Mouse (Mus musculus) heart, postnatal 0 days (tissue): ENCODE data around the gene Sele. TPM values are rescaled to one million over a fixed set of nuclear protein-coding genes. Genes with fewer than 3 reads are reported as not detected.

ENCODE experiments used
- ATAC-seq: fragments of 200-750 bp; cut with Nextera tagmentation; 2 replicates; pipeline ENCODE4 v1.8.0; 2017; ENCODE audit warnings: low read depth, moderate number of reproducible peaks, moderate library complexity; ENCODE audit not compliant: insufficient read depth
- DNase-seq: peaks from one replicate; pipeline ENCODE4 v3.0.0-alpha.2; 2016; ENCODE audit warnings: low spot score
- H3K27ac ChIP-seq: fragments of 300-500 bp; sonication (generic); 2 replicates; pipeline ENCODE4 v1.5.1; 2014; ENCODE audit warnings: low read depth, mild to moderate bottlenecking
- H3K27me3 ChIP-seq: fragments of 300-500 bp; sonication (generic); 2 replicates; pipeline ENCODE4 v1.6.1; 2014; ENCODE audit warnings: low read length, mixed read lengths; ENCODE audit not compliant: control insufficient read depth, insufficient read depth
- H3K36me3 ChIP-seq: fragments of 300-500 bp; sonication (generic); replicated peaks from 2 replicates; pipeline ENCODE4 v1.6.1; 2014; ENCODE audit warnings: low read length, mixed read lengths; ENCODE audit not compliant: control insufficient read depth, insufficient read depth
- H3K4me1 ChIP-seq: fragments of 300-500 bp; sonication (generic); 2 replicates; pipeline ENCODE4 v1.6.1; 2014; ENCODE audit warnings: antibody characterized with exemption; ENCODE audit not compliant: control insufficient read depth, insufficient read depth
- H3K4me2 ChIP-seq: fragments of 300-500 bp; sonication (generic); 2 replicates; pipeline ENCODE4 v1.6.1; 2014; ENCODE audit warnings: low read depth, mild to moderate bottlenecking, low read length, moderate library complexity
- H3K4me3 ChIP-seq: fragments of 300-500 bp; sonication (generic); 2 replicates; pipeline ENCODE4 v1.5.1; 2014; ENCODE audit warnings: low read depth, low read length
- H3K9ac ChIP-seq: fragments of 300-500 bp; sonication (generic); replicated peaks from 2 replicates; pipeline ENCODE4 v1.6.1; 2014; ENCODE audit warnings: low read depth, low read length, mixed read lengths
- H3K9me3 ChIP-seq: fragments of 300-500 bp; sonication (generic); replicated peaks from 2 replicates; pipeline ENCODE4 v1.6.1; 2016; ENCODE audit warnings: low read length; ENCODE audit not compliant: control insufficient read depth
- CTCF ChIP-seq: IDR thresholded peaks from 2 replicates; pipeline ENCODE4 v1.5.1; 2016; ENCODE audit warnings: antibody characterized with exemption, control low read depth, low read depth
- EP300 ChIP-seq: IDR thresholded peaks from 2 replicates; pipeline ENCODE4 v1.6.1; 2016; ENCODE audit warnings: antibody characterized with exemption, low read depth
- WGBS: fragments of 180-500 bp; shearing (Covaris S2); extraction: QIAGEN DNeasy Blood & Tissue Kit; methylation state at CpG from one replicate; pipeline ENCODE4 v1.1.7; 2014; 5-methylcytosine and 5-hydroxymethylcytosine counted together
- polyA plus RNA-seq: library from polyadenylated mRNA; unstranded; fragments of >200 nt; fragmentation: Nextera tagmentation; extraction: Ambion mirVana; gene quantifications from 2 replicates; pipeline ENCODE4 v1.2.1, GENCODE M21; 2015
- total RNA-seq: library from RNA; depleted of rRNA; stranded (reverse); fragments of >200 nt; gene quantifications from 2 replicates; pipeline ENCODE4 v1.2.3, GENCODE M21; 2014; ENCODE audit warnings: low replicate concordance; rRNA removed

Sele gene
- 3.7 and 6.1 TPM in 2 replicates for total RNA-seq
- 2.1 and 2.4 TPM in 2 replicates for polyA plus RNA-seq

DNA sequence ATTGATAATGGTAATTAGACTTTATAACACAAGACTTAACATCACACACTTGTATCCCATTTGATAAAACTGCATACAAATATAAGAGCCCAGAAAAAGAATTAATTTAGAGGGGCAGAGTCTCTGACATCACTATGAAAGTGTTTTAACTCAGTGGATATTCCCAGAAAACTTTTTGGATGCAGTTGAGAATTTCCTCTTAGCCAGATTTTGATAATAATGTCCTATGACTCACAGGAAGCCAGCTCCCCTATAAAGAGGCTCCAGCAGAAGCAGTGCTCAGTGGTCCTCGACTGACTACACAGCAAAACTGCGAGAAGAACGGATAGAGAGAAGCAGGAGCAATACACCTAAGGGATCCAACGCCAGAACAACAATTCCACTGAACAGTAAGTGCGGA lies at the start of gene Sele:
Gene Sele (plus strand): TSS at position 301 of the 400 bp plus-strand sequence.
- Histone ChIP-seq H3K4me3 (no peak within 1 kb of the TSS), H3K4me1 (no peaks in the 10 kb centered on the region)

DNA sequence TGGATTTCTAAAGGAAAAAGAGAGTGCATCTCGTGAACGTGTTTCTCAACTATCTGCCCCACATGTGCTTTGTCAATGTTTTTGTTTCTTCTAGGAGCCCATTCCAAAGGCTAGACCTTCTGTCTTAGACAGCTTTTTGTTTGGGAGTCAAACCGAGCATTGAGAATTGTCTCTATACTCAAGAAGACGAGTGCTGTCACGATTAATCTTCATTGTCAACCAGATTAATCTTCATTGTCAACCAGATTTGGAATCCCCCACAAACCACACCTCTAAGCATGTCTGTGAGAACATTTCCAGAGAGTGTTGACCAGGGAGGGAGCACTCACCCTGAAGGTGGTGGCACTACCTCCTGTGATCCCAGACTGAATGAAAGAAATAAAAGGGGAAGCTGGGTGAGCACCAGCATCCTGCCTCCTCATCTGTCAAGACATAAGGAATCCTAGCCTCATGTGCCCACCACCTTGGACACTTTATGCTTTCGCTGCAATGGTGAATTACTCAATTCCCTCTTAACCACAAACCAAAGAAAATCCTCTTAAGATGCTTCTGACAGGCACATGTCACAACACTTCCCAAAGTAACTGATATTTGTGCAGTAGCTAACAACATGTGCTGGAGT lies 46.1 kb upstream of the Sele start:
- Histone ChIP-seq H3K9me3 (no peaks in the 10 kb centered on the region), H3K27ac (no peak overlapping the region), H3K4me1 (no peaks in the 10 kb centered on the region; the same call in 1 of the 2 replicates), H3K27me3 (no peaks in the 10 kb centered on the region), H3K36me3 (no peaks in the 10 kb centered on the region), H3K4me3 (no peak overlapping the region), H3K9ac (no peak overlapping the region), H3K4me2 (no peak overlapping the region)
- 62% methylated on average over 6 of the region's 6 CpGs for WGBS
- no peak for TF ChIP-seq EP300
- ATAC-seq (no peak), DNase-seq (no peak)

More for the DNA sequence above, at the start of gene Sele:
- ATAC-seq (no peak; the same call in 1 of the 2 replicates), DNase-seq (no peak)
- no peaks in the 10 kb centered on the region for H3K9me3 ChIP-seq
- no peaks in the 10 kb centered on the region for H3K36me3 ChIP-seq
- H3K4me2 ChIP-seq: peak within 1 kb of the TSS; percentile 21; the same call in 1 of the 2 replicates
- H3K27ac ChIP-seq: no peak within 1 kb of the TSS
- TF ChIP-seq CTCF (no peak), EP300 (no peak)
- WGBS: 48% methylated on average over 5 of the region's 5 CpGs
- no peak within 1 kb of the TSS for H3K9ac ChIP-seq
- no peaks in the 10 kb centered on the region for H3K27me3 ChIP-seq

DNA sequence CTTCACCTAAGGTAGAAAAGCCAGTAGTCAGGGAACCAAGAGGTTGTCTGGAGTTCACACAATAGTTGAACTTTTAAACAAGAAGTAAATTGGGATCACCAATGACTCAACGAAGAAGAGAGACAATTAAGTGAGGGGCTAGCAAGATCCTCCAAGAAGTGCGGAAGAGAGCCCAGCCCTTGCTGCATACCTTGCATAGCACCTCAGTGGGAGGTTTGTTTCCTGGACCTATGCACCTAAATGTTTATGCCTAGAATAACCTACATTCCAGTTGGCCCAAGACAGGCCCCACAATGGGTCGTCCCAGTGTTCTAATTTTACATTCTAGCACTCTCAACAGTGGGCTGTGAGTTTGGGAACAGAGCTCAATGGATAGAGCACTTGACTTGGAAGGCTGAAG lies 43.7 kb upstream of the Sele start:
- TF ChIP-seq CTCF (no peak), EP300 (no peak)
- Histone ChIP-seq H3K9me3 (no peaks in the 10 kb centered on the region), H3K4me2 (no peak overlapping the region), H3K9ac (no peak overlapping the region), H3K4me3 (no peak overlapping the region), H3K27ac (no peak overlapping the region), H3K27me3 (no peaks in the 10 kb centered on the region), H3K36me3 (no peaks in the 10 kb centered on the region), H3K4me1 (no peaks in the 10 kb centered on the region; the same call in 1 of the 2 replicates)
- DNase-seq: no peak
- WGBS: 54% methylated on average over 3 of the region's 3 CpGs
- no peak for ATAC-seq

DNA sequence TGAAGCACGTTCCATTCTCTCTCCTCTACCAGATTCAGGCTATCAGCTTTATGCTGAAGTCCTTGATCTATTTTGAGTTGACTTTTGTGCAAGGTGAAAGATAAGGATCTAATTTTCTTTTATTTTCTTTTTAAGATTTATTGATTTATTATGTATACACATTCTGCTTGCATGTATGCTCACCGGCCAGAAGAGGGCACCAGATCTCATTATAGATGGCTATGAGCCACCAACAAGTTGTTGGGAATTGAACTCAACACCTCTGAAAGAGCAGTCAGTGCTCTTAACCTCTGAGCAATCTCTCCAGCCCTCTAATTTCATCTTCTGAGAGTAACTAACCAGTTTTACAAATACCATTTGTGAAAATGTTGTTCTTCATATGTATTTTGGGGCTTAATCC lies 38.8 kb upstream of the Sele start:
- H3K9me3 ChIP-seq: no peaks in the 10 kb centered on the region
- H3K27me3 ChIP-seq: no peaks in the 10 kb centered on the region
- no peaks in the 10 kb centered on the region for H3K4me1 ChIP-seq
- no peaks in the 10 kb centered on the region for H3K36me3 ChIP-seq
- DNase-seq (no peak), ATAC-seq (no peak)
- WGBS: 44% methylated on average over 2 of the region's 2 CpGs
- TF ChIP-seq CTCF: peak; percentile 64
- no peak for TF ChIP-seq EP300
- H3K4me3 ChIP-seq: no peak overlapping the region
- no peak overlapping the region for H3K4me2 ChIP-seq
- no peak overlapping the region for H3K9ac ChIP-seq
- no peak overlapping the region for H3K27ac ChIP-seq

DNA sequence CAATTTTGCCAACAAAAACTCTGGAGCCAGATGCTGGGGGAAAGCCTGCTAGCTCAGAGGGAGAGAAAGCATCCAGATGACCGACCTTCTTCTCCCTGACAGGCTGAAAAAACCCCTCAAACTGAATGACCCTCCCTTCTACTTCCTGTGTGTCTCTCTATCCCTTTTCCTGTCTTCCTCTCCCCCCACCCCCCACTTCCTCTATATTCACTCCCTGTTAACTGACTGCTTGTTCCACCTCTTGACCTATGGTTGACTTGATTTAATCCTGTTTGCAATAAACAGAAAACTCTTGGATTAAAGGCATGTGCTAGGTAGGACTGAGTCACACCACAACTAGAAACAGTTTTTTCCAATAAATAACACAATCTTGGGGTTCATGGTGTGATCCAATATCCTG lies 33.4 kb upstream of the Sele start:
- Histone ChIP-seq H3K9me3 (no peaks in the 10 kb centered on the region), H3K27ac (no peak overlapping the region), H3K36me3 (no peaks in the 10 kb centered on the region), H3K4me1 (no peaks in the 10 kb centered on the region), H3K9ac (no peak overlapping the region), H3K4me3 (no peak overlapping the region), H3K4me2 (no peak overlapping the region), H3K27me3 (no peaks in the 10 kb centered on the region)
- TF ChIP-seq CTCF: no peak
- 56% methylated on average over 1 of the region's 1 CpGs for WGBS
- no peak for DNase-seq
- ATAC-seq: no peak

DNA sequence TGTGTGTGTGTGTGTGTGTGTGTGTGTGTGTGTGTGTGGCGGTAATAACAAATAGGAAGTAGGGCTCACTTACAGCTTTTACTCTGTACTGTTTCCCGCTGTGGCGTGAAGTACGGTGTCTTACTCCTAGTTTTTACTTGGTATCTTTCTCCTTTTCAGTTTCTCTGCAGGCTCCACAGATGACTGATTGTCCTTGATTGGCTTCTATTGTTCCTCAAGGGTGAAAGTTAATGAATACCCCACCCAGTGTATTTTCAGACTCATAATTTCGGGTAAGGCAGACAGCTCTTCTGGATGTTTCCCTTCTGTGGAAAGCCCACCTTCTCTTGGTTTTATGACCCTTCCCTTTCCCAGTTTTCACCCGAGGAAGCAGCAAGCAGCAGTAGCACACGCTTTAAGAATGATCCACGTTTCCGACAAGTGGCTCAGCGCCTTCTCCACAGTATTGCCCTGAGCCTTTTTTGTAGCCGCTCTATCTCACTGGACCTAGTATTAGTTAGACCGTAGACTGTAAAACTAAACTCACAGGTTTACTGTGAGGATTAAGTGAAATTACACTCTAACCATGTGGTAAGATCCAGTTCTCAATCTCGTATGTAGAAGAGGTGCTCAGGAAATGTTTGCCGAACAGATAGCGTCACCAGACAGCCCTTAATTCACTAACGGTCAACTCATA lies 29.7 kb upstream of the Sele start:
- Histone ChIP-seq H3K9ac (no peak overlapping the region), H3K27ac (no peak overlapping the region), H3K9me3 (no peaks in the 10 kb centered on the region), H3K4me3 (no peak overlapping the region), H3K4me1 (no peaks in the 10 kb centered on the region), H3K4me2 (no peak overlapping the region), H3K27me3 (no peaks in the 10 kb centered on the region), H3K36me3 (no peaks in the 10 kb centered on the region)
- TF ChIP-seq CTCF (no peak), EP300 (no peak)
- DNase-seq (no peak), ATAC-seq (no peak)
- WGBS: 84% methylated on average over 16 of the region's 16 CpGs
